Mouse (Mus musculus) kidney, adult 11 months (tissue): ENCODE results near the gene Dpf3.
A peak's percentile ranks its signal among the peaks of the same experiment; 100 is the strongest.

Experiments
- DNase-seq: peaks from one replicate; pipeline ENCODE4 v3.0.0; 2022

The Dpf3 gene

GRCm38 (mm10) chr12:83405374-83406125 lies 82.0 kb downstream of the Dpf3 start:
- DNase-seq, result peak; percentile 11

- DNase-seq, result no peak
Measured at GRCm38 (mm10) chr12:83402270-83402669, 85.2 kb downstream of the Dpf3 start.

- no peak for DNase-seq
Measured at GRCm38 (mm10) chr12:83392011-83392410, 95.5 kb downstream of the Dpf3 start.

- no peak for DNase-seq
Measured at GRCm38 (mm10) chr12:83387554-83387953, 100.0 kb downstream of the Dpf3 start.

- no peak for DNase-seq
Measured at GRCm38 (mm10) chr12:83381072-83381471, 106.4 kb downstream of the Dpf3 start.

GRCm38 (mm10) chr12:83380016-83380415 lies 107.5 kb downstream of the Dpf3 start:
- no peak for DNase-seq

- DNase-seq, result no peak
Measured at GRCm38 (mm10) chr12:83375015-83375831, 112.3 kb downstream of the Dpf3 start.

- DNase-seq, result no peak
Measured at GRCm38 (mm10) chr12:83373081-83373480, 114.4 kb downstream of the Dpf3 start.

- no peak for DNase-seq
Measured at GRCm38 (mm10) chr12:83372290-83372689, 115.2 kb downstream of the Dpf3 start.

GRCm38 (mm10) chr12:83370221-83370620 lies 117.3 kb downstream of the Dpf3 start:
- no peak for DNase-seq

GRCm38 (mm10) chr12:83369416-83369815 lies 118.1 kb downstream of the Dpf3 start:
- no peak for DNase-seq

GRCm38 (mm10) chr12:83367486-83367885 lies 120.0 kb downstream of the Dpf3 start:
- no peak for DNase-seq

- no peak for DNase-seq
Measured at GRCm38 (mm10) chr12:83364771-83365170, 122.7 kb downstream of the Dpf3 start.

- DNase-seq, result no peak
Measured at GRCm38 (mm10) chr12:83361801-83362200, 125.7 kb downstream of the Dpf3 start.

GRCm38 (mm10) chr12:83352640-83353039 lies 134.9 kb downstream of the Dpf3 start:
- no peak for DNase-seq

GRCm38 (mm10) chr12:83349736-83350135 lies 137.8 kb downstream of the Dpf3 start:
- DNase-seq, result no peak

GRCm38 (mm10) chr12:83348246-83348645 lies 139.3 kb downstream of the Dpf3 start:
- no peak for DNase-seq

GRCm38 (mm10) chr12:83342875-83343185 lies 144.7 kb downstream of the Dpf3 start:
- DNase-seq, result peak; percentile 48

GRCm38 (mm10) chr12:83342035-83342874 lies 145.3 kb downstream of the Dpf3 start:
- DNase-seq, result no peak

GRCm38 (mm10) chr12:83340960-83341359 lies 146.6 kb downstream of the Dpf3 start:
- DNase-seq, result no peak

GRCm38 (mm10) chr12:83338345-83338744 lies 149.2 kb downstream of the Dpf3 start:
- no peak for DNase-seq

GRCm38 (mm10) chr12:83337776-83338149 lies 149.8 kb downstream of the Dpf3 start:
- DNase-seq, result no peak

- DNase-seq, result no peak
Measured at GRCm38 (mm10) chr12:83337077-83337775, 150.3 kb downstream of the Dpf3 start.
